Mouse (Mus musculus) cerebellum, adult 2 months (tissue): ENCODE results near the gene Cbwd1.

Experiments
- CTCF ChIP-seq: fragments of 200-500 bp; IDR thresholded peaks from 2 replicates; pipeline ENCODE4 v1.5.1; 2011; ENCODE audit warnings: low read depth, mild to moderate bottlenecking, control low read depth, low read length, moderate library complexity, borderline replicate concordance; ENCODE audit not compliant: insufficient read depth
- POLR2A ChIP-seq: fragments of 200-500 bp; IDR thresholded peaks from 2 replicates; pipeline ENCODE4 v1.6.1; 2011; ENCODE audit warnings: low read length, control low read depth, borderline replicate concordance; ENCODE audit not compliant: insufficient read depth

DNA sequence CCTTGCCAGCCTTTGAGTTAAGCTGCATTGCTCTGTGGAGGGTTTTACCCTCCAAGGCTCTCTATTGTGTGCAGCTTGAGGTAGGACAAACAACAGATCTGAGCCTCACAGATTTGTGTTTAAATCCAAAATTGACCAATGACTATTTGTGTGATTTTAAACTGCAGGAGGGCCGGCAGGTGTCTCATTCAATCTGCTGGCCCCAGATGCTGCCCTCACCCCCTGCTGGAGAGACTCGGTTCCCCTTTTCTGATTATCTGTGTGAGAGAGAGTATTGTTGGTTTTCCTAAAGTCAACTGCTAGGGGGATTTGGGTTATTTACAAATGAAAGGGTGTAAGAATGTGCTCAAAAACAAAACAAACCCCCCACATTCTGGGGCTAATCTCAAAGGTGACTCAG is 59.2 kb downstream of the Cbwd1 start:
- TF ChIP-seq CTCF (no peak), POLR2A (no peak)
